Mouse (Mus musculus) midbrain, embryonic 12.5 days (tissue): ENCODE results near the gene Pogk. TPM values are rescaled to one million over a fixed set of nuclear protein-coding genes. Genes with fewer than 3 reads are reported as not detected.

Experiments used
- ATAC-seq: fragments of 200-750 bp; cut with Nextera tagmentation; 2 replicates; pipeline ENCODE4 v1.8.0; 2017; ENCODE audit warnings: low read depth, moderate TSS enrichment, moderate library complexity; ENCODE audit not compliant: low FRiP score
- H3K27ac ChIP-seq: fragments of 300-500 bp; sonication (generic); replicated peaks from 2 replicates; pipeline ENCODE4 v1.5.1; 2016; ENCODE audit warnings: mild to moderate bottlenecking
- H3K27me3 ChIP-seq: fragments of 300-500 bp; sonication (generic); 2 replicates; pipeline ENCODE4 v1.6.1; 2016; ENCODE audit warnings: mild to moderate bottlenecking
- H3K36me3 ChIP-seq: fragments of 300-500 bp; sonication (generic); 2 replicates; pipeline ENCODE4 v1.6.1; 2016
- H3K4me1 ChIP-seq: fragments of 300-500 bp; sonication (generic); 2 replicates; pipeline ENCODE4 v1.6.1; 2016
- H3K4me2 ChIP-seq: fragments of 300-500 bp; sonication (generic); replicated peaks from 2 replicates; pipeline ENCODE4 v1.6.1; 2016; ENCODE audit warnings: mild to moderate bottlenecking, moderate library complexity
- H3K4me3 ChIP-seq: fragments of 300-500 bp; sonication (generic); 2 replicates; pipeline ENCODE4 v1.5.1; 2016; ENCODE audit warnings: mild to moderate bottlenecking
- H3K9ac ChIP-seq: fragments of 300-500 bp; sonication (generic); replicated peaks from 2 replicates; pipeline ENCODE4 v1.6.1; 2016; ENCODE audit warnings: mild to moderate bottlenecking, moderate library complexity
- H3K9me3 ChIP-seq: fragments of 300-500 bp; sonication (generic); 2 replicates; pipeline ENCODE4 v1.6.1; 2016; ENCODE audit warnings: mild to moderate bottlenecking
- WGBS: fragments of 180-500 bp; shearing (Covaris S2); methylation state at CpG from one replicate; pipeline ENCODE4 v1.1.7; 2016; 5-methylcytosine and 5-hydroxymethylcytosine counted together
- polyA plus RNA-seq: library from polyadenylated mRNA; unstranded; fragments of >200 nt; fragmentation: Nextera tagmentation; extraction: Ambion mirVana; gene quantifications from 2 replicates; pipeline ENCODE4 v1.2.1, GENCODE M21; 2016

Gene Pogk
- polyA plus RNA-seq, 1 experiment from 2014 or later: 51.2 TPM

DNA sequence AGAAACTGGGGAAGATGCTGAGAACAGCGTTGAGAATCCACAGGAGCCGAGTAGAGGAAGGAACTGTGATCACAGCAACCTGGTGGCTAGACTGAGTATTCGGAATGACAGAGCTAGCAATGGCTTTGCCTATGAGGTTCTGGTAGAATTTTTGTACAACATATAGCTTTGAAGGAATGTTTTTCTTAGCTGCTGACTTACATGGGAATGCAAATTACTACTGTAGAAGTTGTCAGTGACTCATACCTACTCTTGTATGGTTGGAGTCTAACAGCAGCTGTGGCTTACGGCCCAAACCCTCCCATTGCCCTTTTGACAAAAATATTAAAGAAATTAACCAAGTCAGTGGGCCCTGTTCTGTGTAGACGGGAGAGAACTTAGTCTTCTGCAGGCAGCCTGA is 14.0 kb downstream of the Pogk start:
- H3K9me3 ChIP-seq: no peaks in the 10 kb centered on the region
- no peaks in the 10 kb centered on the region for H3K27me3 ChIP-seq
- no peak overlapping the region for H3K9ac ChIP-seq
- H3K4me3 ChIP-seq: no peak overlapping the region
- no peaks in the 10 kb centered on the region for H3K4me1 ChIP-seq
- 94% methylated on average over 5 of the region's 5 CpGs for whole genome bisulfite sequencing
- peaks cover 99% of the 10 kb centered on the region for H3K36me3 ChIP-seq
- ATAC-seq: no peak
- H3K4me2 ChIP-seq: no peak overlapping the region
- no peak overlapping the region for H3K27ac ChIP-seq

DNA sequence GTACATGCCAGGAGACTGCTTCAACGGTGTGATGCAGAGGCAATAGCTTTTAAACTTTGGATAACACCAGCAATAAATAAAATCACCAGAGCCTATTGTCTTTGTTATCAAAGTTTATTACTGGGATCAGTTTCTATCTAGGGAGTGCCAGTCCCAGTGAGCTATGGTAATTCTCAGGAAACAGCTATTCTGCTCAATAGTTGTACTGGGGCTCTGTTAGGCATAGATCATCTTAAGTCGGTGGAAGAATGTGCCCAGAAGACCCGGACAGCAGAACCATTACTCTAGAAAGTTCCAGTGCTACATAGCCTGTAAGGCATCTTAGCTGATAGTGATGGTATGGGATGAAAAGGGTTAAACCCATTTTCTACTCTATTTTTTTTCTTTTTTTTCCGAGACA is 14.9 kb downstream of the Pogk start:
- Histone ChIP-seq H3K4me2 (no peak overlapping the region), H3K9ac (no peak overlapping the region), H3K27ac (no peak overlapping the region), H3K4me1 (no peaks in the 10 kb centered on the region), H3K9me3 (no peaks in the 10 kb centered on the region), H3K36me3 (peaks cover 99% of the 10 kb centered on the region), H3K4me3 (no peak overlapping the region), H3K27me3 (no peaks in the 10 kb centered on the region)
- ATAC-seq: no peak
- WGBS: 81% methylated on average over 4 of the region's 4 CpGs

DNA sequence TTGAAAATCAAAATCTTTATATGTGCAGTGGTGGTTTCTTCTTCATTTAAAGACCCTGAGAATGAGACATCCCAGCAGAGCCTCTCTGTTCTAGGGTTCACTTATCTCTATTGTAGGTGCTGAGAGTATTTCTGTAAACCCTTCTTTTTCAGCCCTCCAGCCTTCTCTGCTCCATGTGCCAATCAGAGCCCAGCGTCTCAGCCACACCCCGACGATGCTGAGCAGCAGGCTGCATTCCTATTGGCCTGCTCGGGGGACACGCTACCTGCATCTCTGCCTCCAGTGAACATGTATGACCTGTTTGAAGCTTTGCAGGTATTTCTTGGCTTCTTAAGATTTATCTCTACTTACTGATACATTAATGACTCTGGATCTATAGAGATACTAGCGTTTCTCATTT is 18.0 kb downstream of the Pogk start:
- WGBS: 95% methylated on average over 6 of the region's 6 CpGs
- Histone ChIP-seq H3K4me3 (no peak overlapping the region), H3K27me3 (no peaks in the 10 kb centered on the region), H3K27ac (no peak overlapping the region), H3K36me3 (peaks cover 99% of the 10 kb centered on the region), H3K4me1 (no peaks in the 10 kb centered on the region), H3K9ac (no peak overlapping the region), H3K4me2 (no peak overlapping the region), H3K9me3 (no peaks in the 10 kb centered on the region)
- ATAC-seq: no peak

DNA sequence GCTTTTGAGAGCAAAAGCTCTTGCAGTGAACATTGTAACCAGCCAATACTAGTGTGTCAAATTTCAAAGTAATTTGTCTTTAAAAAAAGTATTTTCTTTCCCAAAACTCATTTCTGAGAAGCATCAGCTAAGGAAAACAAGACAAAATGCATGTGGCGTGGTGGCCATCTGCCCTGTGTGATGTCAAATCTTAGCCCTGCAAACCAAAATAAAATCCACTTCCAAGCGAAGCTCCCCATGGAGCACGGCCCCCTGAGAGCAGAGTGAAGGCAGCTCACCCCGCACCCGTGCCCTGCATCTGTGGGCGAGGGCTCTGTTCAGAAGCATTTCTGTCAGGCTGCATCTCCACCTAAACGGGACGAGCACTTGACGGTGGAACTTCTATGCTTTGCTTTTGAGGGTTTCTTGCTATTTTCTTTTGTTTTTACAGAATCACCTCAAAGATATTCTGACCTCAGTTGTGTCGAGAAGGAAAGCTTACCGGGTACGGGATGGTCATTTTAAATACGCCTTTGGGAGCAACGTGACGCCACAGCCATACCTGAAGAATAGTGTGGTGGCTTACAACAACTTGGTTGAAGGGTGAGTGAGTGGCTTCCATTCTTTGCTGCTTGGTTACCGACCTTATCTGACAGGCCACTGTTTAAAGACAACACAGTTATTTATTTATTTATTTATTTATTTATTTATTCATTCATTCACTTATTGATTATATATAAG is 20.1 kb downstream of the Pogk start:
- WGBS: 90% methylated on average over 16 of the region's 16 CpGs
- H3K9me3 ChIP-seq: no peaks in the 10 kb centered on the region
- H3K4me3 ChIP-seq: no peak overlapping the region
- H3K27me3 ChIP-seq: no peaks in the 10 kb centered on the region
- H3K27ac ChIP-seq: no peak overlapping the region
- no peak overlapping the region for H3K4me2 ChIP-seq
- no peak for ATAC-seq
- no peaks in the 10 kb centered on the region for H3K4me1 ChIP-seq
- H3K36me3 ChIP-seq: peaks cover 98% of the 10 kb centered on the region
- no peak overlapping the region for H3K9ac ChIP-seq

DNA sequence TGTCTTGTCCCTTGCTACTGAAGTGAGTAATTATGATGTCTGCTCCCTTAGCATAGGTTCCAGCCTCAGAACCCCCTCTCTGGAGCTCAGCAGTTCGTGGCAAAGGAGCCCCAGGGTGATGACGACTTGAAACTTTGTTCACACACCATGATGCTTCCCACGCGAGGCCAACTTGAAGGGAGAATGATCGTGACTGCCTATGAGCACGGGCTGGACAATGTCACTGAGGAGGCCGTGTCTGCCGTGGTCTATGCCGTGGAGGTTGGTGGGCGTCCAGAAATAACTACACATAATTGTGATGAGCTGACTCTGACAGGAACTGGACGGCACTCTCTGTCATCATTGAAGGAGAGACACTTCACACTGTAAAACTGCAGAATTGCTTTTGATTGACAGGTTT is 21.2 kb downstream of the Pogk start:
- peaks cover 97% of the 10 kb centered on the region for H3K36me3 ChIP-seq
- H3K4me3 ChIP-seq: no peak overlapping the region
- H3K4me2 ChIP-seq: no peak overlapping the region
- 94% methylated on average over 11 of the region's 11 CpGs for WGBS
- no peaks in the 10 kb centered on the region for H3K4me1 ChIP-seq
- ATAC-seq: no peak
- no peaks in the 10 kb centered on the region for H3K27me3 ChIP-seq
- H3K27ac ChIP-seq: no peak overlapping the region
- H3K9ac ChIP-seq: no peak overlapping the region
- H3K9me3 ChIP-seq: no peaks in the 10 kb centered on the region

DNA sequence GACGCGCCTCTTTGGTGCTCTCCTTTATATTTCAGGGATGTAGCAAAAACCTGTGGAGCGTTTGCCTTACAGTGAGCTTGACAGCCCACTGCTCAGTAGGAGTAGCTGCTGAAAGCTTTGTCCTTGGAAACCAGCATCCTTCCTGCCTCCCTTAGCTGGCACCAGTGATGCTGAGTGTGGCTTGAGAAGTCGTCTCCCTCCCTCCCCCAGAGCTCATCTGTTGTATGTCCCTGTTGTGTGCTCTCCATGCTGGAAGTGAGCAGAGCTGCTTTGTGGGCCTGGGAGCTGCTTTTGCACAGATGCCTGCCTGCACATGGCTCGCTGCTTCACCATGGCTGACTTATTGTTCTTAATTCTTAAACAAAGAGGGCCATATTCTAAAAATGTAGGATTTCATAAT is 24.2 kb downstream of the Pogk start:
- H3K4me3 ChIP-seq: no peak overlapping the region
- peaks cover 77% of the 10 kb centered on the region for H3K36me3 ChIP-seq
- H3K27ac ChIP-seq: no peak overlapping the region
- H3K4me1 ChIP-seq: peaks cover 14% of the 10 kb centered on the region
- H3K9me3 ChIP-seq: no peaks in the 10 kb centered on the region
- no peaks in the 10 kb centered on the region for H3K27me3 ChIP-seq
- ATAC-seq: no peak
- H3K9ac ChIP-seq: no peak overlapping the region
- WGBS: 91% methylated on average over 5 of the region's 5 CpGs
- H3K4me2 ChIP-seq: no peak overlapping the region

DNA sequence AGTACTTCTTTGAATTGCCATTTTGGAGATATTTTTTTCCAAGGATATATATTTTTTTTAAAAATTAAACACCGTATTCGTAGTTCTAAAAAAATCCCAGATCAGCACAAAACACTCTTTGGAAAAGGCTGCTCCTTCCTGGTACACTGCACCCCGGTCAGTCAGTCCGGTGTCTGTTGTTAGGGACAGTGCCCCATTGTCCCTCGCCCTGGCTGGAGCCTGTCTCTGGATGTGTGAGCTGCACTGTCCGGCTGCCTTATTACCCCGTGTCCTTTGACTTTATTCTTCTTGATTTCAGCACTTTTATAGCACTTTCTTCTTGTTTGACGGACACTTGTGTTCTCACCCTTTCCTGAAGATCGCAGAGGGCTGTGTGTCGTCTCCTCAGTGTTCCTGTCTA is 25.0 kb downstream of the Pogk start:
- H3K4me3 ChIP-seq: no peak overlapping the region
- 95% methylated on average over 10 of the region's 10 CpGs for whole genome bisulfite sequencing
- H3K9me3 ChIP-seq: no peaks in the 10 kb centered on the region
- no peak overlapping the region for H3K27ac ChIP-seq
- H3K27me3 ChIP-seq: no peaks in the 10 kb centered on the region
- H3K4me2 ChIP-seq: no peak overlapping the region
- peaks cover 18% of the 10 kb centered on the region for H3K4me1 ChIP-seq
- no peak overlapping the region for H3K9ac ChIP-seq
- peaks cover 69% of the 10 kb centered on the region for H3K36me3 ChIP-seq
- ATAC-seq: no peak

DNA sequence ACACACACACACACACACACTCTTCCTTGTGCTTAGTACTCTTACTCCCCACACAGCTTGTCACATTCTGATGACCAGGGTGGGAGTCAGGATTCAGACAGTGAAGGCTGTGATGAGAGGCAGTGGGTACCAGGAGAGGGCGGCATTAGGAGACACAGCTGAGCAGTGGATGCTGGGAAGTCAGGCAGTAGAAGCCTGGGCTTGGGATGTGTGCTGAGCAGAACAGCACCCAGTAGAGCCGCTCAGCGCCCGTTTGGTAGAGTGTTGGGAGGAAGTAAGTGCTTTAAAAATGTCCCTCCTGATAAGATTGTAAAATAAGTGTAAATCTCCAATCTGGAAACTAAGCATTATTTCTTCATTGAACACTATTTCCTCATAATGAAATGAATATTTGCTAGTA is 27.0 kb downstream of the Pogk start:
- Histone ChIP-seq H3K27ac (no peak overlapping the region), H3K4me1 (peaks cover 18% of the 10 kb centered on the region), H3K27me3 (no peaks in the 10 kb centered on the region), H3K4me3 (no peak overlapping the region), H3K36me3 (peaks cover 49% of the 10 kb centered on the region), H3K9ac (no peak overlapping the region), H3K4me2 (no peak overlapping the region), H3K9me3 (no peaks in the 10 kb centered on the region)
- 90% methylated on average over 4 of the region's 4 CpGs for WGBS
- no peak for ATAC-seq

DNA sequence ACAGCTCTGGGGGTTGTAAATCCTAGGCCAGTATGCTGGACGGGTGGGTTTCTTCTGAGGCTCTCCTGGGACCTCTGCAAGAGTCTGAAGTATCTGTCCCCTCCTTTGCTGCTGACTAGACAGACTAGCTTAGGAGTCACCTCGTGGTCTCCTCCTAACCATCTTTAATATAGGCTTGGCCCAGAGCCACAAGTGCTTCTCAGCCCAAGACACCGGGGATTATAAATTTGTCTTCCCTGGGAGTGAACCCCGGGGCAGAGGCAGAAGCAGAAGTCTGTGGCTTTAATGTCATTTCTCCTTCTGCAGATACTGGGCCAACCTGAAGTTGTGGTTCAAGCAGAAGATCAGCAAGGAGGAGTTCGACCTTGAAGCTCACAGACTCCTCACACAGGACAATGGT is 27.8 kb downstream of the Pogk start:
- Histone ChIP-seq H3K4me2 (no peak overlapping the region), H3K4me3 (no peak overlapping the region), H3K4me1 (peaks cover 18% of the 10 kb centered on the region), H3K27ac (no peak overlapping the region), H3K9me3 (no peaks in the 10 kb centered on the region), H3K9ac (no peak overlapping the region), H3K27me3 (no peaks in the 10 kb centered on the region), H3K36me3 (peaks cover 41% of the 10 kb centered on the region)
- ATAC-seq: no peak
- 95% methylated on average over 5 of the region's 5 CpGs for WGBS

DNA sequence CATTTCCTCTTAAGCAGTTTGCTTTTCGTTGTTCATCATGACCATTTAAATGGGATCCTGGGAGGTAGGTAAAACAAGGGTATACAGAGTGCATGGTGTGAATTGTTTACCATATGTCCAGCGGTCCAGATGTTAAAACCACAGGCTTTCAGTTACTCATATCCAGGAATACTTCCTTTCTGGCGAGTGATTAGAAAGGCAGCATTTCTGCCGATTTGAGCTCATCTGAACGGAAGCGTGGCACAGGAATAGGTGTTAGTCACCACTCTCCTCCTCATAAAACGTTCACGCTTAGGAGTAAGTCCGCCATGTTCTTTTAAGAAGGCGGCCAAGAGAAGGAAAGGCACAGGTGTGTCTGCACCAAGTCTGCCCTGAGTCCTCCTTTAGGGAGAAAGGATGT is 28.3 kb downstream of the Pogk start:
- H3K4me2 ChIP-seq: no peak overlapping the region
- WGBS: 93% methylated on average over 10 of the region's 10 CpGs
- no peak overlapping the region for H3K27ac ChIP-seq
- no peaks in the 10 kb centered on the region for H3K9me3 ChIP-seq
- H3K4me1 ChIP-seq: peaks cover 18% of the 10 kb centered on the region
- H3K27me3 ChIP-seq: no peaks in the 10 kb centered on the region
- H3K9ac ChIP-seq: peak overlapping the region; percentile 41; the same call in 1 of the 2 replicates
- no peak for ATAC-seq
- peaks cover 37% of the 10 kb centered on the region for H3K36me3 ChIP-seq
- H3K4me3 ChIP-seq: no peak overlapping the region

DNA sequence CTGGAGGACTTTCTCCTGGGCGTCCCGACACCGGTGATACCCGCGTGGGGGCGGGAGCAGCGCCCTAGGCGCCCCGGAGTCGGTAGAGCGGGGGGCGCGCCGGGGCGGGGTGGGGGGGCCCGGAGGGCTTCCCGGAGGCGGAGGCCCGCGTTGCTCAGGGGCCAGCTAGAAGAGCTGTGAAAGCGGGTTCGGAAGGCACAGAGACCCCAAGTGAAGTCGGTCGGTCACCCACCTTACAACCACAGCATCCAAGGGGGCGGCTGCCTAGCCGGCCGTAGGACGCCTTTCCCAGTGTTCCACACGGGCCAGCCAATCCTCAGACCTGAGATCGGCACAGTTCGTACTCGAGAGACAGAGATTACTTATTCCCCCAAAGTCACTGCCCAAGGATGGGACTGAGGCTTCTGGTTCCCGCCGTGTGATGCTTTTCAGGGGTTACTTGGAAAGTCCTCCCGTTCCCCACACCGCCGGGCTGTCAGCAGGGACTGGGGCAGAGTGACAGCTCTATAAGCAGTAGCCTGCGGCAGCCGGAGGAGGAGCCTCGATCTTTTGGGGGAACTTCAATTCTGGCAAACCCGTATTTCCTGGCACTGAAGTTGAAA is 29.9 kb downstream of the Pogk start:
- Histone ChIP-seq H3K27ac (peak overlapping the region; percentile 90), H3K9me3 (no peaks in the 10 kb centered on the region), H3K4me1 (peaks cover 18% of the 10 kb centered on the region), H3K9ac (peak overlapping the region; percentile 98), H3K27me3 (no peaks in the 10 kb centered on the region), H3K4me2 (peak overlapping the region; percentile 57), H3K4me3 (peak overlapping the region; percentile 97), H3K36me3 (peaks cover 21% of the 10 kb centered on the region)
- WGBS: under 1% methylated on average over 40 of the region's 41 CpGs
- ATAC-seq: peak; percentile 55

DNA sequence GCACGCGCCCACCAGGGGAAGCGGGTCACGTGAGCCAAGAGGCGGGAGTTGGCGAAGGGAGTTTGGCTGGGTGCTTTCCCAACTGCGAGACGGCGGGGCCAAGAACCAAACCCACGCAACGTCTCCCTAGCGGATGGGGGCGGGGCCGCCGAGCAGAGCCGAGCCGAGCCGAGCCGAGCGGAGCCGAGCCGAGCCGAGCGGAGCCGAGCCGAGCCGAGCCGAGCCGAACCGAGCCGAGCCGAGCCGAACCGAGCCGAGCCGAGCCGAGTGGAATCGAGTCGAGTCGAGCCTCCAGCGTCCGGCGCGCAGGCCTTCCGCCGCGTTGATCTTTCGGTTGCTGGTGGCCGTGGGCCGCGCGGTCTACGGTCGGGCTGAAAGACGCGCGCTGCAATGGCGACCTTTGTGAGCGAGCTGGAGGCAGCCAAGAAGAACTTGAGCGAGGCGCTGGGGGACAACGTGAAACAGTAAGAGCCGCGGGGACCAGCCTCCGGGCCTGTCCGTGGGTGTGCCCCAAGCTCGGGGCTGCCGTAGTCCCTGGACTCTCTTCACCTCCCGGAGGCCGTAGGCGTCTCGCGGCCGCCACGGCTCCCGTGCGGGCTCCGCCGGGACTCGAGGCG is 30.5 kb downstream of the Pogk start, which contains the start of gene Tada1:
TSS of gene Tada1 (plus strand) at position 85 of the 617 bp plus-strand sequence.
- ATAC-seq: peak; percentile 93
- Histone ChIP-seq H3K27ac (peak within 1 kb of the TSS; percentile 90), H3K4me2 (peak within 1 kb of the TSS; percentile 57), H3K4me3 (peak within 1 kb of the TSS; percentile 97), H3K9me3 (no peaks in the 10 kb centered on the region), H3K27me3 (no peaks in the 10 kb centered on the region), H3K4me1 (peaks cover 18% of the 10 kb centered on the region), H3K36me3 (peaks cover 16% of the 10 kb centered on the region), H3K9ac (peak within 1 kb of the TSS; percentile 98)
- WGBS: under 1% methylated on average over 73 of the region's 81 CpGs
